Mouse (Mus musculus): ENCODE data around the gene Cpb1. TPM values are rescaled to one million over a fixed set of nuclear protein-coding genes. Genes with fewer than 3 reads are reported as not detected.

Gene Cpb1
- 5.2 and 5.7 TPM in 2 replicates for polyA plus RNA-seq (2014; fragmentation: Nextera tagmentation; extraction: Ambion mirVana)

GRCm38 (mm10) chr3:20275633-20276032 lies at the start of gene Cpb1:
Gene Cpb1 (minus strand): TSS chr3:20275733.
- Histone ChIP-seq H3K9ac (replicated peaks; ENCODE audit: low read depth, low read length) (no peak within 1 kb of the TSS), H3K9me3 (ENCODE audit: control insufficient read depth, low read depth, low read length) (no peaks in the 10 kb centered on the region), H3K4me3 (ENCODE audit: low read depth, low read length) (no peak within 1 kb of the TSS), H3K4me2 (replicated peaks; ENCODE audit: low read depth, low read length) (no peak within 1 kb of the TSS), H3K27ac (ENCODE audit: low read length) (no peak within 1 kb of the TSS), H3K27me3 (ENCODE audit: control insufficient read depth, insufficient read depth, low read length) (no peaks in the 10 kb centered on the region), H3K36me3 (ENCODE audit: control insufficient read depth, insufficient read depth, low read length) (no peaks in the 10 kb centered on the region), H3K4me1 (ENCODE audit: control insufficient read depth, insufficient read depth, low read length) (no peaks in the 10 kb centered on the region)
- ATAC-seq (ENCODE audit: insufficient number of reproducible peaks, insufficient read depth, low FRiP score, low read depth) = no peak
- WGBS = 76% methylated on average over 3 of the region's 3 CpGs

GRCm38 (mm10) chr3:20317233-20317632 lies 41.7 kb upstream of the Cpb1 start:
- H3K27ac ChIP-seq (ENCODE audit: low read length) = no peak overlapping the region
- 31% methylated on average over 1 of the region's 1 CpGs for WGBS
- H3K9ac ChIP-seq (replicated peaks; ENCODE audit: low read depth, low read length) = no peak overlapping the region
- H3K36me3 ChIP-seq (ENCODE audit: control insufficient read depth, insufficient read depth, low read length) = no peaks in the 10 kb centered on the region
- no peak overlapping the region for H3K4me2 ChIP-seq (replicated peaks; ENCODE audit: low read depth, low read length)
- no peaks in the 10 kb centered on the region for H3K4me1 ChIP-seq (ENCODE audit: control insufficient read depth, insufficient read depth, low read length)
- no peak overlapping the region for H3K4me3 ChIP-seq (ENCODE audit: low read depth, low read length)
- no peaks in the 10 kb centered on the region for H3K9me3 ChIP-seq (ENCODE audit: control insufficient read depth, low read depth, low read length)
- no peak for ATAC-seq (ENCODE audit: insufficient number of reproducible peaks, insufficient read depth, low FRiP score, low read depth)
- H3K27me3 ChIP-seq (ENCODE audit: control insufficient read depth, insufficient read depth, low read length) = no peaks in the 10 kb centered on the region

- Histone ChIP-seq H3K9me3 (ENCODE audit: control insufficient read depth, low read depth, low read length) (no peaks in the 10 kb centered on the region), H3K4me3 (ENCODE audit: low read depth, low read length) (no peak overlapping the region), H3K4me1 (ENCODE audit: control insufficient read depth, insufficient read depth, low read length) (no peaks in the 10 kb centered on the region), H3K27ac (ENCODE audit: low read length) (no peak overlapping the region), H3K4me2 (replicated peaks; ENCODE audit: low read depth, low read length) (no peak overlapping the region), H3K9ac (replicated peaks; ENCODE audit: low read depth, low read length) (no peak overlapping the region), H3K36me3 (ENCODE audit: control insufficient read depth, insufficient read depth, low read length) (no peaks in the 10 kb centered on the region), H3K27me3 (ENCODE audit: control insufficient read depth, insufficient read depth, low read length) (no peaks in the 10 kb centered on the region)
- WGBS = 72% methylated on average over 4 of the region's 4 CpGs
- no peak for ATAC-seq (ENCODE audit: insufficient number of reproducible peaks, insufficient read depth, low FRiP score, low read depth)
Observed at GRCm38 (mm10) chr3:20309142-20309541, 33.6 kb upstream of the Cpb1 start.

GRCm38 (mm10) chr3:20307256-20307655 lies 31.7 kb upstream of the Cpb1 start:
- WGBS = 68% methylated on average over 4 of the region's 4 CpGs
- Histone ChIP-seq H3K4me1 (ENCODE audit: control insufficient read depth, insufficient read depth, low read length) (no peaks in the 10 kb centered on the region), H3K27me3 (ENCODE audit: control insufficient read depth, insufficient read depth, low read length) (no peaks in the 10 kb centered on the region), H3K4me3 (ENCODE audit: low read depth, low read length) (no peak overlapping the region), H3K27ac (ENCODE audit: low read length) (no peak overlapping the region), H3K4me2 (replicated peaks; ENCODE audit: low read depth, low read length) (no peak overlapping the region), H3K9me3 (ENCODE audit: control insufficient read depth, low read depth, low read length) (no peaks in the 10 kb centered on the region), H3K9ac (replicated peaks; ENCODE audit: low read depth, low read length) (no peak overlapping the region), H3K36me3 (ENCODE audit: control insufficient read depth, insufficient read depth, low read length) (no peaks in the 10 kb centered on the region)
- peak; percentile 79 for ATAC-seq (ENCODE audit: insufficient number of reproducible peaks, insufficient read depth, low FRiP score, low read depth)

DNA sequence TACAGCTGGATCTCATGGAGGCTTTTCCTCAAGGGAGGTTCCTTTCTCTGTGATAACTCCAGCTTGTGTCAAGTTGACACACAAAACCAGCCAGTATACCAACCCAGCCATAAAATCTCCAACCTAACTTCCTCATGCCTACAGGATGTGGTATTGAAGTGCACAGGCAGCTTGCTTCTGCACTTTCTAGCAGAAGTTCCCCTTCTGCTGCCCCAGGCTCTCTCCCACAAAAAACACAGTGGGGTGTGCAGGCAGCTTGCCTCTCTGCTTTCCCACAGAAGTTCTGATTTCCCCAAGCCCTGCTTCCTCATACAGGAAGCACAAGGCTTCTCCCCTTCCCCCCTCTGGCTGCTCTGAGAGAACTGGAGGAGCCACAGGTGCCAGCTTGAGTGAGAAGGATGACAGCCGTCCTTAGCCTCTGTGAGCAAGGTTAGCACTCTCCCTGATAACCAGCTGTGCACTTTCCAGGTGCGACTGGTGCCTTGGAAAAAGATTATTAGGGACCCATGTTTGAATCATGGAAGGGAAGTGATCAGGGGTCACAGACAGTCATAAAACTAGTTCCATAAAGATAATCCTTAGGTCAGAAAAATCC lies 29.3 kb upstream of the Cpb1 start:
- WGBS = 37% methylated on average over 2 of the region's 2 CpGs
- H3K9ac ChIP-seq (replicated peaks; ENCODE audit: low read depth, low read length) = no peak overlapping the region
- no peaks in the 10 kb centered on the region for H3K27me3 ChIP-seq (ENCODE audit: control insufficient read depth, insufficient read depth, low read length)
- no peaks in the 10 kb centered on the region for H3K9me3 ChIP-seq (ENCODE audit: control insufficient read depth, low read depth, low read length)
- H3K4me2 ChIP-seq (replicated peaks; ENCODE audit: low read depth, low read length) = no peak overlapping the region
- no peak for ATAC-seq (ENCODE audit: insufficient number of reproducible peaks, insufficient read depth, low FRiP score, low read depth)
- no peaks in the 10 kb centered on the region for H3K36me3 ChIP-seq (ENCODE audit: control insufficient read depth, insufficient read depth, low read length)
- H3K4me3 ChIP-seq (ENCODE audit: low read depth, low read length) = no peak overlapping the region
- no peak overlapping the region for H3K27ac ChIP-seq (ENCODE audit: low read length)
- H3K4me1 ChIP-seq (ENCODE audit: control insufficient read depth, insufficient read depth, low read length) = no peaks in the 10 kb centered on the region

GRCm38 (mm10) chr3:20295546-20295945 lies 20.0 kb upstream of the Cpb1 start:
- WGBS = 57% methylated on average over 3 of the region's 3 CpGs
- no peaks in the 10 kb centered on the region for H3K27me3 ChIP-seq (ENCODE audit: control insufficient read depth, insufficient read depth, low read length)
- no peaks in the 10 kb centered on the region for H3K9me3 ChIP-seq (ENCODE audit: control insufficient read depth, low read depth, low read length)
- no peak for ATAC-seq (ENCODE audit: insufficient number of reproducible peaks, insufficient read depth, low FRiP score, low read depth)
- no peak overlapping the region for H3K4me2 ChIP-seq (replicated peaks; ENCODE audit: low read depth, low read length)
- no peaks in the 10 kb centered on the region for H3K4me1 ChIP-seq (ENCODE audit: control insufficient read depth, insufficient read depth, low read length)
- H3K9ac ChIP-seq (replicated peaks; ENCODE audit: low read depth, low read length) = no peak overlapping the region
- no peak overlapping the region for H3K27ac ChIP-seq (ENCODE audit: low read length)
- no peaks in the 10 kb centered on the region for H3K36me3 ChIP-seq (ENCODE audit: control insufficient read depth, insufficient read depth, low read length)
- no peak overlapping the region for H3K4me3 ChIP-seq (ENCODE audit: low read depth, low read length)

DNA sequence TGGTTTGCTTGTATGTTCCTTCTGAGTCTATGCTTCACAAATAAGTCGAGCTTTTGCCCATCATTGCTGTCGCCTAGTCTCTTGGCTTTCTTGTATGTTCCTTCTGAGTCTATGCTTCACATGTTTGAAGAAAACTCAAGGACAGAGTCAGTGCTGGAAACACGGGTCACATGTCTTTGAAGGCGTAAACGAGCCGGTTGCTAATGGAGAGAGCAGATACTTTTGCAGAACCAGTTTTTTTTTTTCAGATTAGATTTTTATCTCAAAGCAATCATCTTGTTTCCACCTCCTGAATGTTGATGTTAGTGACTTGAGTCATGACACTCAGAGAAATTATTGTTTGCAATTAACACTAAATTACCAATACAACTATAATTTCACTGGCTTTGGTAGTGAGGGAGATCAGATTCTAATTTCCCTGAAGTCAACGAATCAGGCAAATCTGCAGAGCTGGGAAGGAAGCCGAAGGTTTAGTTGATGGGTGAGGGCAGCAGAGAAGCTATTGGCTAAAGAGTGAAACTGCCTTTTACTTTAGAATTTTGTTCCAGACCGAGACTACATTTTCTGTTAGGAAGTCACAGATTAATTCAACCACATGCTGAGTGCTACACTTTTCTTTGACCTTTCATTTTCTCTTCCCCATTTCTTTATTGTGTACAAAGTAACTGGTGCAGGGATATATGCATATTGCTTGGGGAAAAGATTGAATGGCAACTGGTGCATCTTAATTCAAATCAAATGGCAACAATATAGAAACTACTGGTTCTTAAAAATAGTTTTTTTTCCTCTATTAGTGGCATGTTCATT lies 19.2 kb upstream of the Cpb1 start:
- Histone ChIP-seq H3K9ac (replicated peaks; ENCODE audit: low read depth, low read length) (no peak overlapping the region), H3K9me3 (ENCODE audit: control insufficient read depth, low read depth, low read length) (no peaks in the 10 kb centered on the region), H3K4me3 (ENCODE audit: low read depth, low read length) (no peak overlapping the region), H3K27me3 (ENCODE audit: control insufficient read depth, insufficient read depth, low read length) (no peaks in the 10 kb centered on the region), H3K36me3 (ENCODE audit: control insufficient read depth, insufficient read depth, low read length) (no peaks in the 10 kb centered on the region), H3K4me2 (replicated peaks; ENCODE audit: low read depth, low read length) (no peak overlapping the region), H3K27ac (ENCODE audit: low read length) (no peak overlapping the region), H3K4me1 (ENCODE audit: control insufficient read depth, insufficient read depth, low read length) (no peaks in the 10 kb centered on the region)
- no peak for ATAC-seq (ENCODE audit: insufficient number of reproducible peaks, insufficient read depth, low FRiP score, low read depth)
- WGBS = 79% methylated on average over 9 of the region's 9 CpGs

DNA sequence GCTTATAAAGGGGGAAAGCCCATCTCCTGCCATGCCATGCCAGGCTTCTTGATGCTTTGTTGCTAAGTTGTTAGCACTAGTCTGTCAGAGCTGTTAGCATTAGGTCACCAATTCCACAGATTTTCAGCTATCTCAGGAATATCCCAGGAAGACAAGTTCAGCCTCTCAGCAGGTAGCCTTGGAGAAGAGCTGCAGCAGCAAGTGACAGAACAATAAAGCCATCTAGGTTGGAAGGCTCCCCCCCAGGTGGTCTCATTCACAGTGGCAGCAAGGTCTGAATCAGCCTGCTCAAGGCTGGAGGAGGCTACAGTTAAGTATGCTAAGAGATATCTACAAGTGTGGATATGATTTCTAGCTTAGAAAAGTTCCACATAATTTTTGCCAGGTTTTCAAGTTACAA lies 15.8 kb upstream of the Cpb1 start:
- Histone ChIP-seq H3K27ac (ENCODE audit: low read length) (no peak overlapping the region), H3K9ac (replicated peaks; ENCODE audit: low read depth, low read length) (no peak overlapping the region), H3K4me1 (ENCODE audit: control insufficient read depth, insufficient read depth, low read length) (no peaks in the 10 kb centered on the region), H3K36me3 (ENCODE audit: control insufficient read depth, insufficient read depth, low read length) (no peaks in the 10 kb centered on the region), H3K27me3 (ENCODE audit: control insufficient read depth, insufficient read depth, low read length) (no peaks in the 10 kb centered on the region), H3K4me2 (replicated peaks; ENCODE audit: low read depth, low read length) (no peak overlapping the region), H3K9me3 (ENCODE audit: control insufficient read depth, low read depth, low read length) (no peaks in the 10 kb centered on the region), H3K4me3 (ENCODE audit: low read depth, low read length) (no peak overlapping the region)
- ATAC-seq (ENCODE audit: insufficient number of reproducible peaks, insufficient read depth, low FRiP score, low read depth) = no peak
